Mouse (Mus musculus): Measurements from ENCODE around the gene Tnp1.

Tnp1 gene

GRCm38 (mm10) chr1:73006847-73007246 lies 8.9 kb downstream of the Tnp1 start:
- DNase-seq (ENCODE audit: low read depth, low spot score): no peak

DNA sequence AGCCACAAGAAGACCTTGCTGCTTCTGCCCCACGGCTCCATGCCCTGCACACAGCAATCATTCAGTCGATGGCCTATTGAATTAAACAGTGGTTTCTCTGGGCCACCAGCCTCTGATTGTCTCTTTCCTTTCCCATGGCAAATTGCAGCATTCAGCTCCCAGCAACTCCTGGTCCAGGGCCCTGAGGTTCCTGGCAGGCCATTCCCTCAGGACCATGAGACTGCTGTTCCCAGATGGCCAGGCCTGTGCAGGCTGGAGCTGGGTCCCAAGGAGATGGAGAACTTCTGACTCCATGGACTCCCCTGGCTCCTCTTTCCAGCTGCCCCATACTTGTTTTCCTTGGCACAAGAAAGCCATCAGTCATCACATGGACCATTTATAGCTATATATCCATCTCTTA lies 10.8 kb downstream of the Tnp1 start:
- DNase-seq (ENCODE audit: low read depth, low spot score): no peak

GRCm38 (mm10) chr1:73002637-73003036 lies 13.1 kb downstream of the Tnp1 start:
- no peak for DNase-seq (ENCODE audit: low read depth, low spot score)

- no peak for DNase-seq (ENCODE audit: low read depth, low spot score)
Observed at GRCm38 (mm10) chr1:73001961-73002360, 13.7 kb downstream of the Tnp1 start.

- DNase-seq (ENCODE audit: low read depth, low spot score): no peak
Observed at GRCm38 (mm10) chr1:72994751-72995528, 20.8 kb downstream of the Tnp1 start.

GRCm38 (mm10) chr1:72992944-72993464 lies 22.7 kb downstream of the Tnp1 start:
- peak; percentile 33 for DNase-seq (ENCODE audit: low read depth, low spot score)

DNA sequence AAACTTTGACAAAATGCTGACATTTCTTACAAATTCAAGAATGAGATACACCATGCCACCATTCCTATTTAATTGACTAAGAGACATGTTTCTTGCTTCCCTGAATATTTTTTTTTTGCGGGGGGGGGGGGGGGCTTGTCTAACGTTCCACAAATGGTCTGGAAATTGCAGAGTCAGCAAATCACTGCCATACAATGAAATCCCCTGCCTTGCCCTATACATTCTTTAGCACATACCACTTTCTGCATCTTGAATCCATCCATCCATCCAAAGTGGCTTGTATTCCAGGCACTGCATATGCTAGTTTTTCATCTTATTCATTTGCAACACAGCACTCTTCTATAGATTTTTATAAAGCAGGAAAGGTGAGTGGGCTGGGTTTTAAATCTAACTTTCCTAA lies 23.5 kb downstream of the Tnp1 start:
- no peak for DNase-seq (ENCODE audit: low read depth, low spot score)

DNA sequence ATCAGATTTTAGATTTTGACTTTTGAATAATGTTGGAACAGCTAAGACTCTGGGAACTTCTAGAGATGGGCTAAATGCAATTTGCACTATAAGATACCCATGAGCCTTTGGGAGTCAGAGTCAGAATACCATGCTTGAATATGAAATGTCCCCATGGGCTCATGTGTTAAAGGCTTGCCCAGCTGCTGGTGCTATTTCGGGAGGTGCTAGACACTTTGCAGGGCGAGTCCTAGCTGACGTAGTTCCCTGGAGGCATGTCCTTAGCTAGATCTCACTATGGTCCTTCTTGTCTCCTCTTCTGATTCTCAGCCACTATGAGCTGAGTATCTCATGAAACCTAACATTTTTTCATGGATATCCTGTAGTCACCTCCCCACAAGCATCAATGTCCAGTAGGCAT lies 26.8 kb downstream of the Tnp1 start:
- DNase-seq (ENCODE audit: low read depth, low spot score): no peak

DNA sequence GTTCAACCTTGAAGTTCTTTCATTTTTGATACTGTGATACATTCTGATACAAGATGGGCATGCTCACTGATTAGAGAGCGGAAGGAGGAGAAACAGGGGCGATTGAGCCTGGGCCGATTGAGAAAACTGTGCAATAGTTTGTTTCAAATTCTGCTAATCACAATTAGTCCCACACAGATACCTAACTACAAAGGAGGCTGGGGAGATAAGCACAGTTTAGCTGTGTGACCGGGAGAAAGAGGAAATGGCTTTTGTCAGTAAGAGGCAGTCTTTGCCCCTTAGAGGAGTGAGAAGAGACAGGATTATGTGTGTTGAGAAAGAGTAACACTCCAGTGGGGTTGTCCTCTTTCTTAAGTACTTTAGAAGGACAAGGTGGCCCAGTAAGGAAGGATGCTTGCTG lies 29.0 kb downstream of the Tnp1 start:
- DNase-seq (ENCODE audit: low read depth, low spot score): no peak

DNA sequence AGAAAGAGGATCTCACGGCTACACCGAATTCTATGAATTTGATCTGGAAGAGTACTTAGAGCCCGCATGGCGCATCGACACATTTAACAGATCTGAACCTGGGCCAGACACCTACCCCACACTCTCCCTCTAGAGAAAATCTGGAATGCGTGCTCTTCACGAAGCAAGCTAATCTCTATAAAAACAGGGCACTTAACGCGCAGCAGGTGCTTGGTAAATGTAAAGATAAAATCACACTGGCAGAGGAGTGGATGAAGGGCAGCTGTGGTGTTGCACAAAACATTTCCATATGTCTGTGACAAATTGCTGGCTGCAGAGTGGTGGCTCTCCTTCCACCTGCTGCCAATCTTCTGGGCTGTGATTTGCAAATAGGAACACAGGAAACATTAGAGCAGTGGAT lies 36.8 kb downstream of the Tnp1 start:
- no peak for DNase-seq (ENCODE audit: low read depth, low spot score)

GRCm38 (mm10) chr1:72974226-72974625 lies 41.5 kb downstream of the Tnp1 start:
- no peak for DNase-seq (ENCODE audit: low read depth, low spot score)

DNA sequence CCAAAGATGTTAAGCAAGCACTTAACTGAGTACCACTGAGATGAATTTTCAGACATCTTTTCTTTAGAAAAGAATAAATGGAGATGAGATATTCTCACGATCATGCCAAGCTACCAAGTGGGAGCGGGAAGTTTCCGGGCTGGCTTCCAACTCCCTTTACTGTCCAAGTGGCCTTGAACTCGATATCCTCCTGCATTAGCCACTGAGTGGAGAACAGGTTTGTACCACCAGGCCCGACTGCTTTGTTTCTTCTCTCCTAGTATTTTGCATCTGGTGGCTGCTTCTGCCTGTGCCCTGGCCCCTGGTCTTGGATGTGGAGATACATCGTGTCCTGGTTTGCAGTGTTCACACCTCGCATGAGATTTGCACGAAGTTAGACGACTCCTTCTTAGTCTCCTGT lies 45.2 kb downstream of the Tnp1 start:
- DNase-seq (ENCODE audit: low read depth, low spot score): no peak

DNA sequence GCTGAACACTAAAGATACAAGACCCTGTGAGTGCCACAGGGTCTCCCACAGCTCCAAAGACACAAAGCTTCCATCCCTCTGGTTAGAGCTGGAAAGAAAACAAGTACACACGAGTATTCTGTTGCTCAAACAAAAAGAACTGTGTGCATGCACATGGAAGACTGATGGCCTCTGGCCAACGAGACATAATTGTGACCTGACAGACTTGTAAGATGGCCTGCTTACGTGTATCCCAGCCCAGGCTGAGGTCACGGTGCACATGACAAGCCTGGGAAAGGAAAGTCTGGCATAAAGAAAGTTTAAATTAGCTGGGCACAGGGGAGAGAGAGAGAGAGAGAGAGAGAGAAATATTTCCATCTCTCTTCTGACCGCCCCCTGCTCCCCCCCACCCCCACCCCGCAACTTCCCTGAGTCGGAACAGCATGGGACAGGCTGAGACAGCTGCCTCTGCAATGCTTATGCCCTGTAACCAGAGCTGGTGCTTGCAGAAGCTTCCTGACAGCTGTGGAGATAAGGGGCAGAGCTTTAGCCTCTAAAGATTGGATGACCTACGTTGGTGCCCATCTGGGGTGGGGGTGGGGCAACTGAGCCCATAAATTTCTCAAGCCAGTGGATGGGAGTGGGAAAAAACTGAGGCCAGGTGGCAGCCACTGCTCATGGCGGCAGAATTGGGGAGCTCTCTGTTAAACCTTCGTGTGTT lies 46.4 kb downstream of the Tnp1 start:
- no peak for DNase-seq (ENCODE audit: low read depth, low spot score)

DNA sequence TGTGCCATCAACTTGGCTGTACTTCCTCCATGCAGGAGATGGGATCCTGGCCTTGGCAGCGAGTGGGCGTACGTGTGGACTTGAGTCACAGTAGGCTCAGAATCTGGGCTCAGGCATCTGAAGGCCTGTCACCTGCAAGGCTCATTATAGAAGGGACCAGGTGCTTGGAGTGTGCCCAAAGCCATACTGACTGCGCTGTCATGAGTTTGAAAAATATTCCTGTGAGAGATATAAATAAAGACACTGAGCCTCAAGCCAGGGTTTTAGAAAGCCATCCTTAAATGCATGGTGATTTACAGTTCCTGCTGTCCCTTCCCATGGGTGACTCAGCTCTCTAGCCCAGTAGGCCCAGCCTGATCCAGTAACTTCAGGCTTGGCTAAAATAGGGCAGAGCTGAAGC lies 49.3 kb downstream of the Tnp1 start:
- DNase-seq (ENCODE audit: low read depth, low spot score): peak; percentile 72

Measured in telencephalon, adult 2 months (tissue).